Mouse (Mus musculus): ENCODE measurements at regions not wholly inside any gene's neighbourhood (a gene's known extent, or its start where the extent isn't known, plus 50 kb on each side); places are given as distances from the start of the nearest gene placed in this dataset.

DNA sequence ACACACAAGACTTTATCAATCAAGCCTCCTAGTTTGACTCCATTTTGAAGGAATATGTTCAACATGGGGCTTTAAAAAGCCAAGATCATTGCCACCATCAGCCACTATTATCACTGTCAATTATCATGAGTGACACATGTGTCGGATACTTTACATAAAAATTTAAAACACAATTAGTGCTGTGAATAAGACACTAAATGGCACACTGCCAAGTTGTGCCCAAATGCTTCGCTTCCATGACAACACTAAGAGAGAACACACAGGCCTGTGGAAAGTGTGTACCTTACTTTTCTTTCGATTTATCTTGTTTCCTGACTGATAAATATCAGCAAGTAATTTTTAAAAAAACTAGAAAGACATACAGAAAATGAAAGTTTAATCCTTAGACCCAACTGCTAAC, 166.5 kb upstream of the Ptbp2 start:
- Histone ChIP-seq H3K36me3 (ENCODE audit: control insufficient read depth, insufficient read depth, low read length) (no peaks in the 10 kb centered on the region), H3K9me3 (ENCODE audit: control insufficient read depth, low read length) (no peaks in the 10 kb centered on the region), H3K27ac (replicated peaks; ENCODE audit: low read depth, low read length) (no peak overlapping the region), H3K4me1 (ENCODE audit: control insufficient read depth, insufficient read depth, low read length) (no peaks in the 10 kb centered on the region; the same call in 1 of the 2 replicates), H3K4me3 (ENCODE audit: low read depth, low read length) (no peak overlapping the region), H3K9ac (ENCODE audit: low read length) (no peak overlapping the region), H3K27me3 (ENCODE audit: control insufficient read depth, insufficient read depth, low read length) (no peaks in the 10 kb centered on the region), H3K4me2 (ENCODE audit: low read depth, severe bottlenecking) (no peak overlapping the region)
- DNase-seq (ENCODE audit: low spot score) = no peak
- WGBS = 84% methylated on average over 3 of the region's 3 CpGs
- ATAC-seq (ENCODE audit: insufficient number of reproducible peaks, low FRiP score, low TSS enrichment, low read depth) = no peak

DNA sequence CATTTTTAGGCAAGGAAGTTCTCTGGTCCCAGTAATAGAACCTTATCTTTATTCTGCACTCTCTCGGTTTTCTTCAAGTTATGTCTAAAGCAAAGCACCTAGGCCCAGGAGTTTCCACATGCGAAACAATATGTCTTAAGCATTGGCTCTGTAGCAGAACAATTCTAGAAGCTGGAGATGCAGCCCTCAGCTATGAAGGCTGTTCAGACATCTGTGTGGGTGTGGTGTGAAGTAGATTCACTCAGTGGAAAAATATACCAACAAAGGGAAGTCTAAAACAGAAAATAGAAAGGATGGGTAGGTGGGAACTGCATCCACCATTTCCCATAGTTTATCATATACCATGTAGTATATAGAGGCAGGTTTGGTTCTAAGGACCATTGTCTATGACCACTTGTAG, 165.8 kb upstream of the Ptbp2 start:
- no peak overlapping the region for H3K4me3 ChIP-seq (ENCODE audit: low read depth, low read length)
- H3K9ac ChIP-seq (ENCODE audit: low read length) = no peak overlapping the region
- no peak overlapping the region for H3K27ac ChIP-seq (replicated peaks; ENCODE audit: low read depth, low read length)
- H3K9me3 ChIP-seq (ENCODE audit: control insufficient read depth, low read length) = no peaks in the 10 kb centered on the region
- WGBS = 72% methylated on average over 2 of the region's 2 CpGs
- H3K36me3 ChIP-seq (ENCODE audit: control insufficient read depth, insufficient read depth, low read length) = no peaks in the 10 kb centered on the region
- DNase-seq (ENCODE audit: low spot score) (no peak), ATAC-seq (ENCODE audit: insufficient number of reproducible peaks, low FRiP score, low TSS enrichment, low read depth) (no peak; the same call in 1 of the 2 replicates)
- H3K4me2 ChIP-seq (ENCODE audit: low read depth, severe bottlenecking) = no peak overlapping the region
- no peaks in the 10 kb centered on the region; the same call in 1 of the 2 replicates for H3K4me1 ChIP-seq (ENCODE audit: control insufficient read depth, insufficient read depth, low read length)
- no peaks in the 10 kb centered on the region for H3K27me3 ChIP-seq (ENCODE audit: control insufficient read depth, insufficient read depth, low read length)

DNA sequence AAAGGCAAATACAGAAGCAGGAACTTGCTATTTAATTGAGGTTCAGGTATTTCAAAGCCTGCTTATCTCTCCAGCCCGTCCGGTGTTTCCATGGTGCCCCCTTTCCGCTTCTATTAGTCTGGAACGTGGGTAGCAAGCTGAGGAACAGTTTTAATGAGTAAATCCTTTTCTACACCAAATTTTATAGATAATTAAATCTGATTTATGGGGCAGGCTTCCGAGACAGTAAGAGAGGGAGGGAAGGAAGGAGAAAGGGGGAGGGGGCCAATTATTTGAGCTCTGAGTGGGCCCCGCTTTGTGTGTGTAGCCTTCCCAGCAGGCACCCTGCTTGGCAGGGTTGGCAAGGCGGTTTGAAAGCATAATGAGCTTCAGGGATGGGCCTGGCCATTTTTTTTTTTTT, 165.4 kb upstream of the Ptbp2 start:
- Histone ChIP-seq H3K4me1 (ENCODE audit: control insufficient read depth, insufficient read depth, low read length) (no peaks in the 10 kb centered on the region; the same call in 1 of the 2 replicates), H3K9me3 (ENCODE audit: control insufficient read depth, low read length) (no peaks in the 10 kb centered on the region), H3K36me3 (ENCODE audit: control insufficient read depth, insufficient read depth, low read length) (no peaks in the 10 kb centered on the region), H3K27ac (replicated peaks; ENCODE audit: low read depth, low read length) (no peak overlapping the region), H3K4me2 (ENCODE audit: low read depth, severe bottlenecking) (peak overlapping the region; percentile 49), H3K27me3 (ENCODE audit: control insufficient read depth, insufficient read depth, low read length) (no peaks in the 10 kb centered on the region), H3K4me3 (ENCODE audit: low read depth, low read length) (0 out of 2 replicates have a peak overlapping the region, but pooled peaks have one; percentile 14), H3K9ac (ENCODE audit: low read length) (no peak overlapping the region)
- DNase-seq (ENCODE audit: low spot score) (peak; percentile 58), ATAC-seq (ENCODE audit: insufficient number of reproducible peaks, low FRiP score, low TSS enrichment, low read depth) (peak; percentile 76; the same call in 1 of the 2 replicates)
- WGBS = 16% methylated on average over 7 of the region's 7 CpGs

DNA sequence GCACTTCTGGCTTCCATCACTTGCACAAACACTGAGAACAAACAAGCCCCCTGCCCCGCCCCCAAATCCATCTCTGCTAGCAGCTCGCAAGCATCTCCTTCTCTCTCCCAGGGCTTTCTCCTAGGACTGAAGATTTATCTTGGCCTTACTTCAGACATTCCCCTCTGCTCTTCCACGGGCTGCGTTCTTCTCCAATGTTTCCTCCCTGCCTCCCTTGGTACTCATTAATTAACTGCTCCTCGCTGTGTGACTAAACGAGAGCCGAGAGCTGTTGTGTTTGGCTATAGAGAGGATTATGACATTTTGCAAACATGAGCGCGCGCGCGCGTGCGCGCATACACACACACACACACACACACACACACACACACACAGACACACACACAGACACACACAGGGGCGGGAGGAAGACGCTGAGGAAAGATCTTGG, 164.8 kb upstream of the Ptbp2 start:
- Histone ChIP-seq H3K27ac (replicated peaks; ENCODE audit: low read depth, low read length) (no peak overlapping the region), H3K4me2 (ENCODE audit: low read depth, severe bottlenecking) (peak overlapping the region; percentile 49), H3K27me3 (ENCODE audit: control insufficient read depth, insufficient read depth, low read length) (no peaks in the 10 kb centered on the region), H3K9me3 (ENCODE audit: control insufficient read depth, low read length) (no peaks in the 10 kb centered on the region), H3K9ac (ENCODE audit: low read length) (peak overlapping the region; percentile 30; the same call in 1 of the 2 replicates), H3K36me3 (ENCODE audit: control insufficient read depth, insufficient read depth, low read length) (no peaks in the 10 kb centered on the region), H3K4me3 (ENCODE audit: low read depth, low read length) (peak overlapping the region; percentile 14; the same call in 1 of the 2 replicates), H3K4me1 (ENCODE audit: control insufficient read depth, insufficient read depth, low read length) (no peaks in the 10 kb centered on the region; the same call in 1 of the 2 replicates)
- ATAC-seq (ENCODE audit: insufficient number of reproducible peaks, low FRiP score, low TSS enrichment, low read depth) (no peak), DNase-seq (ENCODE audit: low spot score) (peak; percentile 49)
- WGBS = 37% methylated on average over 17 of the region's 17 CpGs

DNA sequence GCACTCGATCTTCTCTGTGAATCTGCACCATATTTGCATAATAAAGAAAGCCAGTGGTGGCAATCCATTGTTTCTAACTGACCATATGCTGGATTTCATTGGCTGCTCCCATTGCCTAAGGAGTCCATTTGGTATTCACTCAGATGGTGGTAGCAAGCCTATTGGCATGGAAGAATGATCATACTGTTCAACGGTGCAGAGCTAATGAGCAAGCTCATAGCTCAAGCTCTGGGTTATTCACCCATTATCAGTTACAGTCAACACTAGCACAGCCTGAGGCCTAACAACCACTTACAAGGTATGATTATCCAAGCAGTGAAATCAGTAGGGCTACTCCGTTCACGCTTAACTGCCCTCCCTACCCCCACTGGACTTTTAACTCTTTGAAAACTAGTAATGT, 162.9 kb upstream of the Ptbp2 start:
- H3K27me3 ChIP-seq (ENCODE audit: control insufficient read depth, insufficient read depth, low read length) = no peaks in the 10 kb centered on the region
- H3K9ac ChIP-seq (ENCODE audit: low read length) = no peak overlapping the region
- H3K36me3 ChIP-seq (ENCODE audit: control insufficient read depth, insufficient read depth, low read length) = no peaks in the 10 kb centered on the region
- no peak for ATAC-seq (ENCODE audit: insufficient number of reproducible peaks, low FRiP score, low TSS enrichment, low read depth)
- H3K4me1 ChIP-seq (ENCODE audit: control insufficient read depth, insufficient read depth, low read length) = no peaks in the 10 kb centered on the region; the same call in 1 of the 2 replicates
- H3K9me3 ChIP-seq (ENCODE audit: control insufficient read depth, low read length) = no peaks in the 10 kb centered on the region
- H3K4me3 ChIP-seq (ENCODE audit: low read depth, low read length) = no peak overlapping the region
- no peak for DNase-seq (ENCODE audit: low spot score)
- H3K27ac ChIP-seq (replicated peaks; ENCODE audit: low read depth, low read length) = no peak overlapping the region
- H3K4me2 ChIP-seq (ENCODE audit: low read depth, severe bottlenecking) = no peak overlapping the region
- 66% methylated on average over 4 of the region's 4 CpGs for WGBS

DNA sequence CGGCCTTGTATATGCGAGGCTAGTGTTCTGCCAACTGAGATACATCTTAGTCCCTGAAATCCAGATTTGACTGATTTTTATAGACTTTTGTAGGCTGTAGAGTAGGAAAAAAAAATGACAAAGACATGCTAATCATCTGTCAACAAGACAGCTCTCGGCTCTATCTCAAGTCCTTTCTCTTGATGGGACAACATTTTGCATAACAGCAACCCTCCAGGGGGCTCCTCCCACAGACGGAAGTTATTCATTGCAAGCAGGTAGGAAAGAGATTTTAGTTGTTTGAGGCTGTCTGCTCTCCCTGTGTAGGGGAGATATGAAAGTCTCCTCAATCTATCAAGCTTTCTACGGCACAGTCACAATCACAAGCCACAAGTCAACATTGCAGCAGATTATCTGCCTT, 159.8 kb upstream of the Ptbp2 start:
- no peaks in the 10 kb centered on the region for H3K9me3 ChIP-seq (ENCODE audit: control insufficient read depth, low read length)
- DNase-seq (ENCODE audit: low spot score) (no peak), ATAC-seq (ENCODE audit: insufficient number of reproducible peaks, low FRiP score, low TSS enrichment, low read depth) (no peak)
- H3K4me2 ChIP-seq (ENCODE audit: low read depth, severe bottlenecking) = no peak overlapping the region
- no peak overlapping the region for H3K4me3 ChIP-seq (ENCODE audit: low read depth, low read length)
- no peaks in the 10 kb centered on the region for H3K4me1 ChIP-seq (ENCODE audit: control insufficient read depth, insufficient read depth, low read length)
- 71% methylated on average over 5 of the region's 5 CpGs for WGBS
- no peak overlapping the region for H3K9ac ChIP-seq (ENCODE audit: low read length)
- H3K27ac ChIP-seq (replicated peaks; ENCODE audit: low read depth, low read length) = no peak overlapping the region
- no peaks in the 10 kb centered on the region for H3K36me3 ChIP-seq (ENCODE audit: control insufficient read depth, insufficient read depth, low read length)
- no peaks in the 10 kb centered on the region for H3K27me3 ChIP-seq (ENCODE audit: control insufficient read depth, insufficient read depth, low read length)

DNA sequence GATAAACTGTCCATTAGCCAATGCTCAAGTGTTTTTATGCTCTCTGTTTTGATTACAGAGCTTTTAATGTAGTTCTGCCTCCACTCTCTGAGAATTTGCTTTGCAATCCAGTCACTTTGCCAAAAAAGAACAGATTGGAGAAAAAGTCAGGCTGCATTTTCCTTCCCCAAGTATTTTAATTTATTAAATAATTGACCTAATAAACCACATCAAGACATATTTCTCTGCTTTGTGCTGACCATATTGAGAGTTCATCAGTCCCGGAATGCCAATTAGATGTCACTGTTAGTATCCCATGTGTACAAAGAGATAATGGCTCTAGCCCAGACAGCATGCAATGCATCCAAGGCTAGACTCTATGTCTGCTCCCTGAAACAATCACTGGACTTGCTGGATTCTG, 154.8 kb upstream of the Ptbp2 start:
- no peak overlapping the region for H3K4me3 ChIP-seq (ENCODE audit: low read depth, low read length)
- no peaks in the 10 kb centered on the region for H3K9me3 ChIP-seq (ENCODE audit: control insufficient read depth, low read length)
- no peak for ATAC-seq (ENCODE audit: insufficient number of reproducible peaks, low FRiP score, low TSS enrichment, low read depth)
- no peak for DNase-seq (ENCODE audit: low spot score)
- WGBS = 93% methylated on average over 1 of the region's 1 CpGs
- H3K9ac ChIP-seq (ENCODE audit: low read length) = no peak overlapping the region
- H3K27me3 ChIP-seq (ENCODE audit: control insufficient read depth, insufficient read depth, low read length) = no peaks in the 10 kb centered on the region
- no peaks in the 10 kb centered on the region for H3K36me3 ChIP-seq (ENCODE audit: control insufficient read depth, insufficient read depth, low read length)
- no peaks in the 10 kb centered on the region for H3K4me1 ChIP-seq (ENCODE audit: control insufficient read depth, insufficient read depth, low read length)
- H3K27ac ChIP-seq (replicated peaks; ENCODE audit: low read depth, low read length) = no peak overlapping the region
- H3K4me2 ChIP-seq (ENCODE audit: low read depth, severe bottlenecking) = no peak overlapping the region

DNA sequence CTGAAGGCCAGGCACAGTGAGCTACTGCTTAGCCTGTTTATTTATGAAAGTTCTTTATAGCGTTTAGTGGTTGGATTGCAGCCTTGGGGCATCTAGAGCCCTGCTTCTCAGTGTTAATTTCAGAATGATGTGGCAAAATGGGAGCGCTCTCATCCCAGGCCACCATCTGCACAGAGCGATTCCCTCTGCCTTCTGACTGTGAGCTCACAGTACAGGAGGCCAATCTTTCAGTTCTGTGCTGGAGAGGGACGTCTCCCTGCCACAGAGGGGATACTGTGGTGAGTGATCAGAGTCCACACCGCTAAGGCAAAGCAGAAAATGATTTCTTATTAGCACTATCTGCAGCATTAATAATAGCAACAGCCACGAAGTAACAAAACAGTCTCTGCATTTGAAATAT, 154.2 kb upstream of the Ptbp2 start:
- Histone ChIP-seq H3K4me1 (ENCODE audit: control insufficient read depth, insufficient read depth, low read length) (no peaks in the 10 kb centered on the region), H3K36me3 (ENCODE audit: control insufficient read depth, insufficient read depth, low read length) (no peaks in the 10 kb centered on the region), H3K9me3 (ENCODE audit: control insufficient read depth, low read length) (no peaks in the 10 kb centered on the region), H3K4me3 (ENCODE audit: low read depth, low read length) (no peak overlapping the region), H3K4me2 (ENCODE audit: low read depth, severe bottlenecking) (no peak overlapping the region), H3K9ac (ENCODE audit: low read length) (no peak overlapping the region), H3K27me3 (ENCODE audit: control insufficient read depth, insufficient read depth, low read length) (no peaks in the 10 kb centered on the region), H3K27ac (replicated peaks; ENCODE audit: low read depth, low read length) (no peak overlapping the region)
- 69% methylated on average over 6 of the region's 6 CpGs for WGBS
- DNase-seq (ENCODE audit: low spot score) (no peak), ATAC-seq (ENCODE audit: insufficient number of reproducible peaks, low FRiP score, low TSS enrichment, low read depth) (no peak)

DNA sequence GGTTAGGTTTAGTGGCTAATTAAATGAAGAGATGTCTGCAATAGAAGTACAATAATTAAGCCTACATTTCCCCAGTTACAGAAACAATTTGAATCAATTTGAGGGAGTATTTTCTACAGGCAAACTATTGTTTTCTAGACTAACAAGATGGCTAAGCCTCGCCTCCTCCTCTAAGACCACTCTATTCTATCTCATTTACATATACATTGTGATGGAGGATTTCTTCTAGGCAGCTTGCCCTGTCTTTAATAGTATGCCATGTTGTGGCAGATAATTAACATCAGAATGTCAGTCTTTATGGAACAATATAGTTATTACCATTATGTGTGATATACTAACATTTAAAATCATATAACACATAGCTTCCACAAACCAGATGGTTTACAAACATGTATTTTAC, 152.3 kb upstream of the Ptbp2 start:
- Histone ChIP-seq H3K4me1 (ENCODE audit: control insufficient read depth, insufficient read depth, low read length) (no peaks in the 10 kb centered on the region), H3K36me3 (ENCODE audit: control insufficient read depth, insufficient read depth, low read length) (no peaks in the 10 kb centered on the region), H3K4me3 (ENCODE audit: low read depth, low read length) (no peak overlapping the region), H3K9ac (ENCODE audit: low read length) (no peak overlapping the region), H3K27me3 (ENCODE audit: control insufficient read depth, insufficient read depth, low read length) (no peaks in the 10 kb centered on the region), H3K4me2 (ENCODE audit: low read depth, severe bottlenecking) (no peak overlapping the region), H3K9me3 (ENCODE audit: control insufficient read depth, low read length) (no peaks in the 10 kb centered on the region), H3K27ac (replicated peaks; ENCODE audit: low read depth, low read length) (no peak overlapping the region)
- ATAC-seq (ENCODE audit: insufficient number of reproducible peaks, low FRiP score, low TSS enrichment, low read depth) (no peak), DNase-seq (ENCODE audit: low spot score) (no peak)
- WGBS = 91% methylated on average over 1 of the region's 1 CpGs
